Mouse (Mus musculus) kidney, adult 11 months (tissue): ENCODE measurements at regions not wholly inside any gene's neighbourhood (a gene's known extent, or its start where the extent isn't known, plus 50 kb on each side); places are given as distances from the start of the nearest gene placed in this dataset.
A peak's percentile ranks its signal among the peaks of the same experiment; 100 is the strongest.

ENCODE experiments used
- DNase-seq: peaks from one replicate; pipeline ENCODE4 v3.0.0; 2022

- DNase-seq: no peak
Observed at GRCm38 (mm10) chr16:29802085-29802484, 223.0 kb downstream of the Opa1 start.

GRCm38 (mm10) chr16:29802603-29803002, 223.5 kb downstream of the Opa1 start:
- no peak for DNase-seq

- no peak for DNase-seq
Observed at GRCm38 (mm10) chr16:29807859-29808258, 228.7 kb downstream of the Opa1 start.

- no peak for DNase-seq
Observed at GRCm38 (mm10) chr16:29808851-29809250, 229.7 kb downstream of the Opa1 start.

GRCm38 (mm10) chr16:29813411-29814038, 234.4 kb downstream of the Opa1 start:
- no peak for DNase-seq

GRCm38 (mm10) chr16:29814039-29814438, 234.9 kb downstream of the Opa1 start:
- peak; percentile 86 for DNase-seq

GRCm38 (mm10) chr16:29814655-29815054, 235.5 kb downstream of the Opa1 start:
- DNase-seq: peak; percentile 20

- DNase-seq: no peak
Observed at GRCm38 (mm10) chr16:29815200-29815599, 236.1 kb downstream of the Opa1 start.

- DNase-seq: no peak
Observed at GRCm38 (mm10) chr16:29815632-29816337, 236.7 kb downstream of the Opa1 start.

GRCm38 (mm10) chr16:29816681-29817369, 237.7 kb downstream of the Opa1 start:
- no peak for DNase-seq

GRCm38 (mm10) chr16:29818807-29819440, 239.8 kb downstream of the Opa1 start:
- DNase-seq: no peak

- no peak for DNase-seq
Observed at GRCm38 (mm10) chr16:29820704-29821103, 241.6 kb downstream of the Opa1 start.

GRCm38 (mm10) chr16:29822110-29822509, 242.1 kb upstream of the Hes1 start:
- DNase-seq: no peak

- no peak for DNase-seq
Observed at GRCm38 (mm10) chr16:29822843-29823401, 241.3 kb upstream of the Hes1 start.

GRCm38 (mm10) chr16:29826927-29827326, 237.3 kb upstream of the Hes1 start:
- no peak for DNase-seq

GRCm38 (mm10) chr16:29827776-29828175, 236.4 kb upstream of the Hes1 start:
- DNase-seq: no peak

GRCm38 (mm10) chr16:29829457-29829856, 234.7 kb upstream of the Hes1 start:
- DNase-seq: no peak

- DNase-seq: no peak
Observed at GRCm38 (mm10) chr16:29830101-29830500, 234.1 kb upstream of the Hes1 start.

GRCm38 (mm10) chr16:29833298-29833697, 230.9 kb upstream of the Hes1 start:
- DNase-seq: no peak

- no peak for DNase-seq
Observed at GRCm38 (mm10) chr16:29833875-29834274, 230.3 kb upstream of the Hes1 start.

GRCm38 (mm10) chr16:29834669-29835068, 229.5 kb upstream of the Hes1 start:
- DNase-seq: no peak

GRCm38 (mm10) chr16:29837025-29837629, 227.1 kb upstream of the Hes1 start:
- DNase-seq: no peak

- DNase-seq: no peak
Observed at GRCm38 (mm10) chr16:29837874-29838273, 226.3 kb upstream of the Hes1 start.
